Mouse (Mus musculus): ENCODE data around the gene Rprd1b.

Rprd1b gene

GRCm38 (mm10) chr2:158121645-158122326, 93.5 kb downstream of the Rprd1b start:
- no peak for DNase-seq (ENCODE audit: low read depth, low spot score)

GRCm38 (mm10) chr2:158122814-158123213, 94.5 kb downstream of the Rprd1b start:
- no peak for DNase-seq (ENCODE audit: low read depth, low spot score)

- DNase-seq (ENCODE audit: low read depth, low spot score), result no peak
Observed at GRCm38 (mm10) chr2:158127245-158127644, 98.9 kb downstream of the Rprd1b start.

GRCm38 (mm10) chr2:158127872-158128271, 99.6 kb downstream of the Rprd1b start:
- DNase-seq (ENCODE audit: low read depth, low spot score), result no peak

- DNase-seq (ENCODE audit: low read depth, low spot score), result no peak
Observed at GRCm38 (mm10) chr2:158128461-158129130, 100.3 kb downstream of the Rprd1b start.

- DNase-seq (ENCODE audit: low read depth, low spot score), result no peak
Observed at GRCm38 (mm10) chr2:158129291-158130002, 101.2 kb downstream of the Rprd1b start.

- DNase-seq (ENCODE audit: low read depth, low spot score), result no peak
Observed at GRCm38 (mm10) chr2:158130391-158130986, 102.2 kb downstream of the Rprd1b start.

GRCm38 (mm10) chr2:158131197-158131835, 103.0 kb downstream of the Rprd1b start:
- DNase-seq (ENCODE audit: low read depth, low spot score), result no peak

- no peak for DNase-seq (ENCODE audit: low read depth, low spot score)
Observed at GRCm38 (mm10) chr2:158132320-158132719, 104.0 kb downstream of the Rprd1b start.

- DNase-seq (ENCODE audit: low read depth, low spot score), result no peak
Observed at GRCm38 (mm10) chr2:158133050-158133449, 104.8 kb downstream of the Rprd1b start.

GRCm38 (mm10) chr2:158136205-158136604, 107.9 kb downstream of the Rprd1b start:
- no peak for DNase-seq (ENCODE audit: low read depth, low spot score)

GRCm38 (mm10) chr2:158137771-158138170, 109.5 kb downstream of the Rprd1b start:
- no peak for DNase-seq (ENCODE audit: low read depth, low spot score)

GRCm38 (mm10) chr2:158138778-158139177, 110.5 kb downstream of the Rprd1b start:
- no peak for DNase-seq (ENCODE audit: low read depth, low spot score)

GRCm38 (mm10) chr2:158139628-158140027, 111.3 kb downstream of the Rprd1b start:
- peak; percentile 36 for DNase-seq (ENCODE audit: low read depth, low spot score)

GRCm38 (mm10) chr2:158140664-158141063, 112.4 kb downstream of the Rprd1b start:
- no peak for DNase-seq (ENCODE audit: low read depth, low spot score)

- no peak for DNase-seq (ENCODE audit: low read depth, low spot score)
Observed at GRCm38 (mm10) chr2:158141271-158141670, 113.0 kb downstream of the Rprd1b start.

- no peak for DNase-seq (ENCODE audit: low read depth, low spot score)
Observed at GRCm38 (mm10) chr2:158141690-158142440, 113.6 kb downstream of the Rprd1b start.

GRCm38 (mm10) chr2:158142981-158143380, 114.7 kb downstream of the Rprd1b start:
- DNase-seq (ENCODE audit: low read depth, low spot score), result no peak

- DNase-seq (ENCODE audit: low read depth, low spot score), result no peak
Observed at GRCm38 (mm10) chr2:158143816-158144215, 115.5 kb downstream of the Rprd1b start.

GRCm38 (mm10) chr2:158144263-158144662, 116.0 kb downstream of the Rprd1b start:
- no peak for DNase-seq (ENCODE audit: low read depth, low spot score)
